11 mouse cellular contexts compared by ENCODE assay signal in the genomic region with DNA sequence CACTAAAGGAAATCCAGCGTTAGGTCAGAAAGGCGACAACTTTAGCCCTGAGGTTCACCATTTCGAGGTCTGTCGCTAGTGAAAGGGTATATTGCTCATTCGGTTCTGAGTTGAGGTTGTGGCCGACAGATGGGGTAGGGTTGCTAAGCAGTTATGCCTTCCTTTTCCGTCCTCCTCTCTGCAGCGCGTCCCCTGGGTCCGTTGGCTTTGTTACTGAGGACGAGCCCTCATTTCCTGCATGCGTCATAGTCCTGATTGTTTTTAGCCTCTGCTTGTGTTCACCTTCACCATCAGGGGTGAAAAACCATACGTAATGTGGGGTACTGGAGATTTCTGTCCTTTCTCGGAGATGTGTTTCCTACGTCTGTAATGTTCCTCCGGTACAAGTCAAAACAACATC. TPM values are rescaled to one million over a fixed set of nuclear protein-coding genes. Genes with fewer than 3 reads are reported as not detected.
DNase-seq lines count a peak whose midpoint lies in the region; ATAC-seq lines count a peak whose summit lies in the region.
"Had no signal": no experiment of that assay in that cellular context is flagged by ENCODE, and none has a peak within 500 bp of the region (broad histone marks: within the 10 kb centered on the region; RNA-seq: fewer than 3 reads in every experiment).

No protein-coding gene starts in this region.

- H3K4me3 ChIP-seq in kidney, embryonic 16.5 days (ENCODE audit: low read length): no peak overlapping the region
- no peak overlapping the region for H3K4me3 ChIP-seq in heart, embryonic 10.5 days
- H3K4me3 ChIP-seq in forebrain, embryonic 12.5 days (replicated peaks): no peak overlapping the region
- H3K4me3 ChIP-seq: hindbrain, embryonic 10.5 days; limb, embryonic 13.5 days had no signal

- ATAC-seq in kidney, embryonic 16.5 days (ENCODE audit: low FRiP score, low TSS enrichment): no peak
- no peak for ATAC-seq in forebrain, embryonic 12.5 days (ENCODE audit: low FRiP score)

- H3K9me3 ChIP-seq in kidney, embryonic 16.5 days (ENCODE audit: low read length): no peaks in the 10 kb centered on the region
- H3K9me3 ChIP-seq in heart, embryonic 10.5 days: no peaks in the 10 kb centered on the region
- no peaks in the 10 kb centered on the region for H3K9me3 ChIP-seq in forebrain, embryonic 12.5 days
- H3K9me3 ChIP-seq: hindbrain, embryonic 10.5 days; limb, embryonic 13.5 days had no signal

- WGBS in kidney, embryonic 16.5 days: 71% methylated on average over 16 of the region's 16 CpGs
- WGBS in heart, embryonic 10.5 days: 82% methylated on average over 16 of the region's 16 CpGs
- WGBS in forebrain, embryonic 12.5 days: 93% methylated on average over 16 of the region's 16 CpGs

- DNase-seq in adrenal gland, adult 2 months: peak; percentile 23
- DNase-seq in adrenal gland, adult 8-10 months: no peak
- DNase-seq in kidney, postnatal 25 days: no peak
- DNase-seq in heart, embryonic 10.5 days (ENCODE audit: low spot score): no peak
- DNase-seq in lung, postnatal 4 days: peak; percentile 37 to 51
- DNase-seq in frontal cortex, postnatal 10 days (ENCODE audit: low spot score in 2 of 2): no peak
- DNase-seq: cerebellum, postnatal 25 days had no signal

- no peaks in the 10 kb centered on the region for H3K27me3 ChIP-seq in kidney, embryonic 16.5 days (ENCODE audit: insufficient read depth, low read length)
- no peaks in the 10 kb centered on the region for H3K27me3 ChIP-seq in heart, embryonic 10.5 days (ENCODE audit: insufficient read depth, poor library complexity, severe bottlenecking)
- H3K27me3 ChIP-seq in forebrain, embryonic 12.5 days: no peaks in the 10 kb centered on the region
- H3K27me3 ChIP-seq: limb, embryonic 13.5 days had no signal

- H3K4me1 ChIP-seq in kidney, embryonic 16.5 days (ENCODE audit: insufficient read depth, low read length): peaks cover 18% of the 10 kb centered on the region; the same call in 1 of the 2 replicates
- peaks cover 77% of the 10 kb centered on the region for H3K4me1 ChIP-seq in heart, embryonic 10.5 days
- peaks cover 16% of the 10 kb centered on the region for H3K4me1 ChIP-seq in forebrain, embryonic 12.5 days

- H3K36me3 ChIP-seq in kidney, embryonic 16.5 days (ENCODE audit: insufficient read depth, low read length): peaks cover 23% of the 10 kb centered on the region
- H3K36me3 ChIP-seq in heart, embryonic 10.5 days: peaks cover 59% of the 10 kb centered on the region
- no peaks in the 10 kb centered on the region; the same call in 1 of the 2 replicates for H3K36me3 ChIP-seq in forebrain, embryonic 12.5 days (replicated peaks)

- no peak overlapping the region for H3K9ac ChIP-seq in kidney, embryonic 16.5 days (replicated peaks; ENCODE audit: low read length)
- no peak overlapping the region for H3K9ac ChIP-seq in forebrain, embryonic 12.5 days
- H3K9ac ChIP-seq: limb, embryonic 13.5 days had no signal

- H3K4me2 ChIP-seq in kidney, embryonic 16.5 days (replicated peaks; ENCODE audit: low read depth, low read length): no peak overlapping the region
- no peak overlapping the region for H3K4me2 ChIP-seq in forebrain, embryonic 12.5 days
- H3K4me2 ChIP-seq: limb, embryonic 13.5 days had no signal

- H3K27ac ChIP-seq in kidney, embryonic 16.5 days (ENCODE audit: low read length): peak overlapping the region; percentile 37
- H3K27ac ChIP-seq in heart, embryonic 10.5 days: peak overlapping the region; percentile 64; the same call in 1 of the 2 replicates
- H3K27ac ChIP-seq in forebrain, embryonic 12.5 days: no peak overlapping the region
- H3K27ac ChIP-seq: hindbrain, embryonic 10.5 days; limb, embryonic 13.5 days had no signal

RNA-seq across cellular contexts. Expression of gene Bag3, which starts 17.3 kb away (rescaled TPM):
- total RNA-seq in adrenal gland, adult 2 months (2021): 100 to 1,000 TPM; 143 to 425 TPM
- polyA plus RNA-seq in adrenal gland, adult 2 months (2012; rRNA removed): 196 and 360 TPM in 2 replicates
- 100 to 1,000 TPM; 146 to 189 (median 168) TPM for total RNA-seq in adrenal gland, adult 8-10 months (2022)
- 11.7 and 15.8 TPM in 2 replicates for polyA plus RNA-seq in kidney, embryonic 16.5 days (2015; fragmentation: Nextera tagmentation; extraction: Ambion mirVana)
- 13.3 and 19.8 TPM in 2 replicates for polyA plus RNA-seq in heart, embryonic 10.5 days (2016; fragmentation: Nextera tagmentation; extraction: Ambion mirVana)
- polyA plus RNA-seq in forebrain, embryonic 12.5 days (2016; fragmentation: Nextera tagmentation; extraction: Ambion mirVana): 3.0 and 3.6 TPM in 2 replicates

Comparison
In these comparisons a context has a peak if more than half of its experiments do, and no peak if none do; other contexts are left out.
1. DNase-seq: peak in adrenal gland, adult 2 months (single experiment) and lung, postnatal 4 days (2 of 2); none in adrenal gland, adult 8-10 months (single experiment), kidney, postnatal 25 days (0 of 2), heart, embryonic 10.5 days (single experiment) and frontal cortex, postnatal 10 days (0 of 2).